Mouse (Mus musculus) limb, embryonic 15.5 days (tissue): ENCODE results near the gene Cdc25b. TPM values are rescaled to one million over a fixed set of nuclear protein-coding genes. Genes with fewer than 3 reads are reported as not detected.

Experiments
- ATAC-seq: fragments of 200-750 bp; cut with Nextera tagmentation; 2 replicates; pipeline ENCODE4 v1.8.0; 2017; ENCODE audit warnings: low read depth, moderate TSS enrichment; ENCODE audit not compliant: insufficient number of reproducible peaks, low FRiP score, low TSS enrichment
- H3K27ac ChIP-seq: fragments of 300-500 bp; sonication (generic); 2 replicates; pipeline ENCODE4 v1.5.1; 2015; ENCODE audit warnings: moderate library complexity, mild to moderate bottlenecking, inconsistent platforms
- H3K27me3 ChIP-seq: fragments of 300-500 bp; sonication (generic); 2 replicates; pipeline ENCODE4 v1.6.1; 2015; ENCODE audit warnings: inconsistent platforms
- H3K36me3 ChIP-seq: fragments of 300-500 bp; sonication (generic); 2 replicates; pipeline ENCODE4 v1.6.1; 2015; ENCODE audit warnings: inconsistent platforms
- H3K4me1 ChIP-seq: fragments of 300-500 bp; sonication (generic); 2 replicates; pipeline ENCODE4 v1.6.1; 2015; ENCODE audit warnings: inconsistent platforms
- H3K4me2 ChIP-seq: fragments of 300-500 bp; sonication (generic); 2 replicates; pipeline ENCODE4 v1.6.1; 2015; ENCODE audit warnings: mild to moderate bottlenecking, inconsistent platforms
- H3K4me3 ChIP-seq: fragments of 300-500 bp; sonication (generic); 2 replicates; pipeline ENCODE4 v1.5.1; 2015; ENCODE audit warnings: mild to moderate bottlenecking, inconsistent platforms
- H3K9ac ChIP-seq: fragments of 300-500 bp; sonication (generic); 2 replicates; pipeline ENCODE4 v1.6.1; 2015; ENCODE audit warnings: inconsistent platforms
- H3K9me3 ChIP-seq: fragments of 300-500 bp; sonication (generic); 2 replicates; pipeline ENCODE4 v1.6.1; 2016; ENCODE audit warnings: inconsistent platforms
- WGBS: fragments of 180-500 bp; shearing (Covaris S2); methylation state at CpG from one replicate; pipeline ENCODE4 v1.1.7; 2015; 5-methylcytosine and 5-hydroxymethylcytosine counted together
- polyA plus RNA-seq: library from polyadenylated mRNA; unstranded; fragments of >200 nt; fragmentation: Nextera tagmentation; extraction: Ambion mirVana; gene quantifications from 2 replicates; pipeline ENCODE4 v1.2.1, GENCODE M21; 2015

Gene Cdc25b
- polyA plus RNA-seq, 1 experiment from 2014 or later: 51.3 TPM

DNA sequence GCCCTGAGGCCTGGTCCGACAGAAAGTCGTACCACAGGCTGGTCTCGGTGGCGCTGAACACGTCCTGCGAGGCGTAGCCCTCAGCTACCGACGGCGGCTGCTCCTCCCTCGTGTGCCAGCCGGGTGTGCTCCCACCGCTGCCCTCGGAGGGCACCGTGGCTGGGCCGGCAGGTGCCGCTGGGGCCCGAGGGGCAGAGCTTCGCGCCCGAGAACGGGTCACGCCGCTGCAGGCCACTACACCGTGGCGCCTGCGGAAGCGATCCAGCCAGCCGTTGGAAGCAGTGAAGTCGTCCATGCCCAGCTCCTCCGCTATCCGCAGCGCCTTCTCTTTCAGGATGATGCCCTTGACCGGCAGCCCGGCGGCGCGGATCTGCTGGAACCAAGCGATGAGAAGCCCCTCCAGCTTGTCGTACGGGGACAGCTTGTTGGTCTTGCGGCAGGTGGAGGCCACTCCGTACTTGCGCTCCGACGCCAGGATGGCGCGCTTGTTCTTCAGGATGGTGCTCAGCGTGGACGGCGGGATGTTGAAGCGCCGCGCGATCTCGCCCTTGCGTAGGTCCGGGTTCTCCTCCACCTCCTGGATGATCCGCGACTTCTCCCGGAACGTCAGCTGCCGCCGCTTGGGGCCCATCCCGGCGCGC lies 7.4 kb upstream of the Cdc25b start:
- peaks cover 14% of the 10 kb centered on the region for H3K36me3 ChIP-seq
- H3K4me2 ChIP-seq: peak overlapping the region; percentile 92
- no peaks in the 10 kb centered on the region for H3K9me3 ChIP-seq
- peak overlapping the region; percentile 70 for H3K4me3 ChIP-seq
- H3K27ac ChIP-seq: peak overlapping the region; percentile 93
- H3K27me3 ChIP-seq: no peaks in the 10 kb centered on the region
- under 1% methylated on average over 65 of the region's 67 CpGs for WGBS
- H3K9ac ChIP-seq: peak overlapping the region; percentile 98
- ATAC-seq: peak; percentile 56
- peaks cover 48% of the 10 kb centered on the region for H3K4me1 ChIP-seq

DNA sequence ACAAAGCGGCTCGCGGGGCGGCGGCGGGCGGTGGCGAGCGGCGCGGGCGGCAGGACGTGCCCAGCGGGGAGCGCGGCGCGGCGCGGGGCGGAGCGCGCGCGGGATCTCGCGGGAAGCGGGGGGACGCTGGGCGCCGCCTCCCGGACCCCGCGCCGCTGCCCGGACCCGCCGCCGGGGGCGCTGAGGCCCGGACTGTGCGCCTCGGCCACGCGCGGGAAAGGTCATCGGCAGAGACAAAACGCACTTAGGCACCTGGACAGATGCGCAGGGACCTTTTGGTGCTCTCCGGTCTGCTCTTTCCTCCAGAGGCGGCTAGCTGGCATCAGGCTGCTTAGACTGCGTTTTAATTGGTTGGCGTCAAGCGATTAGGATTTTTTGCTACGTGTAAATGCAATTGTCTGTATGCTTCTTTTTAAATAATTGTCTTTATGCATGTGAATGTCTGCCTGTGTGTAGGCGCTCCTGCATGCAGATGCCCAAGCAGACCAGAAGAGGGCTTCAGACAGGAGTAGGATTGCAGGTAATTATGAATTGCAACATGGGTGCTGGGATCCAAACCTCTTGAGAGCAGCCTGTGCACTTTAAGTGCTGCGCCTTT lies 6.7 kb upstream of the Cdc25b start, which contains the start of gene Cenpb:
Gene Cenpb (minus strand): TSS at position 78 of the 598 bp plus-strand sequence.
- H3K27me3 ChIP-seq: no peaks in the 10 kb centered on the region
- H3K9ac ChIP-seq: peak within 1 kb of the TSS; percentile 98
- peak; percentile 81 for ATAC-seq
- no peaks in the 10 kb centered on the region for H3K9me3 ChIP-seq
- peaks cover 14% of the 10 kb centered on the region for H3K36me3 ChIP-seq
- peak within 1 kb of the TSS; percentile 70 for H3K4me3 ChIP-seq
- peaks cover 43% of the 10 kb centered on the region for H3K4me1 ChIP-seq
- WGBS: 3% methylated on average over 52 of the region's 57 CpGs
- H3K4me2 ChIP-seq: peak within 1 kb of the TSS; percentile 92
- peak within 1 kb of the TSS; percentile 93 for H3K27ac ChIP-seq

DNA sequence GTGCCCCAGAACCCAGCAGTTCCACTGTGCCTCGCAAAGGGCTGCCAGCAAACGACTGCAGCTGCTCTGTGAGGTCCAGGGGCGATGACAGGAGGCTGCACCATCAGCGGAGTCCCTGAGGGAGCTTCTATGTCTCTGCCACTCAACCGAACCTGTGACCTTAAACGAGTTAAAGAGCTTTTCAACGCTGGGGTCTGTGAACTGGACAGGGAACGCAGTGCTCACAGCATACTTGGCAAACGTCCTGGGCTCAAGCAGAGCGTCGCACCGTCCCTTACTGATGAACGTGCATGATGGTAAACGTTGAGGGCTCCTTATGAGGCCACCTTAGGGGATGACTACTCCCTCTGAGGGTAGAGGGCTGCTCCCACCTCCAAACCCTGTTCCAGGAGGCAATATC lies 406 bp upstream of the Cdc25b start:
- Histone ChIP-seq H3K4me1 (peaks cover 40% of the 10 kb centered on the region), H3K4me2 (peak overlapping the region; percentile 92), H3K27ac (peak overlapping the region; percentile 77), H3K4me3 (peak overlapping the region; percentile 68), H3K36me3 (peaks cover 2% of the 10 kb centered on the region; the same call in 1 of the 2 replicates), H3K9me3 (no peaks in the 10 kb centered on the region), H3K9ac (peak overlapping the region; percentile 62), H3K27me3 (no peaks in the 10 kb centered on the region)
- ATAC-seq: no peak
- WGBS: 2% methylated on average over 14 of the region's 14 CpGs

DNA sequence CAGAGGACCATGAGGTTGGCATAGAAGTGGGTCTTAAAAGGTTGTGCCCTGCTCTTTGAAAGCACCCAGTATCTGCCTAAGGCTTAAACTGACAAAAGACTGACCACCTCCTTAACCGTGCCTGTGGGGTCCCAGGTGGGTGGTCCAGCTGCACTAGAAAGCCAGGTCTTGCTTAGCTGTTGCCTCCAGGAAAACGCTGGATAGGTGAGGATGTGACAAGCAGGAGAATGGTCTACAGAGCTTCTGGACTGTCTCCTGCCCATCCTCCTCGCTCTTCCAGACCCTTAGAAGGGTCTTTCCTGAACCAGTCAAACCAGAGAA lies 813 bp downstream of the Cdc25b start:
- Histone ChIP-seq H3K4me2 (peak overlapping the region; percentile 92), H3K9me3 (no peaks in the 10 kb centered on the region), H3K36me3 (peaks cover 11% of the 10 kb centered on the region; the same call in 1 of the 2 replicates), H3K27me3 (no peaks in the 10 kb centered on the region), H3K4me3 (peak overlapping the region; percentile 68), H3K9ac (peak overlapping the region; percentile 62), H3K27ac (peak overlapping the region; percentile 77; the same call in 1 of the 2 replicates), H3K4me1 (peaks cover 40% of the 10 kb centered on the region)
- ATAC-seq: no peak
- WGBS: 30% methylated on average over 3 of the region's 3 CpGs

DNA sequence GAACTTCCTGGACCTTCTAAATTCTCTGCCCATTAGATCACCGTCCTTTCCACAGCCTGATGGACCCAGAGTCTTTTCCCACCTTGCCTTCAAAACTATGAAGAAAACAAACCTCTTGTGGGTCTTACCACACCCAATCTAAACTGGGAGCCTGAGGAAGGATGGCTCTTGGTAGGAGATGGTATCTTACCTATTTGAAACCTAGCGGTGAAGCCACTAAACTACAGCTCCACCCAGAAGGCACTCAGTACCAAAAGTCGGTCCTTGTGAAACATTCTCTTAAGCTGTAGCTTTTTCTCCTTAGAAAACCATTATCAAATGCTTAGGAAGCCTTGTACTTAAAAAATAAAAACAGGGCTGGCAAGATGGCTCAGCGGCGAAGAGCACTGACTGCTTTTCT lies 1.6 kb downstream of the Cdc25b start:
- peak overlapping the region; percentile 68; the same call in 1 of the 2 replicates for H3K4me3 ChIP-seq
- peaks cover 40% of the 10 kb centered on the region for H3K4me1 ChIP-seq
- ATAC-seq: no peak
- H3K9me3 ChIP-seq: no peaks in the 10 kb centered on the region
- no peak overlapping the region for H3K27ac ChIP-seq
- no peak overlapping the region; the same call in 1 of the 2 replicates for H3K4me2 ChIP-seq
- H3K36me3 ChIP-seq: peaks cover 18% of the 10 kb centered on the region
- no peaks in the 10 kb centered on the region for H3K27me3 ChIP-seq
- 89% methylated on average over 5 of the region's 5 CpGs for WGBS
- H3K9ac ChIP-seq: no peak overlapping the region

DNA sequence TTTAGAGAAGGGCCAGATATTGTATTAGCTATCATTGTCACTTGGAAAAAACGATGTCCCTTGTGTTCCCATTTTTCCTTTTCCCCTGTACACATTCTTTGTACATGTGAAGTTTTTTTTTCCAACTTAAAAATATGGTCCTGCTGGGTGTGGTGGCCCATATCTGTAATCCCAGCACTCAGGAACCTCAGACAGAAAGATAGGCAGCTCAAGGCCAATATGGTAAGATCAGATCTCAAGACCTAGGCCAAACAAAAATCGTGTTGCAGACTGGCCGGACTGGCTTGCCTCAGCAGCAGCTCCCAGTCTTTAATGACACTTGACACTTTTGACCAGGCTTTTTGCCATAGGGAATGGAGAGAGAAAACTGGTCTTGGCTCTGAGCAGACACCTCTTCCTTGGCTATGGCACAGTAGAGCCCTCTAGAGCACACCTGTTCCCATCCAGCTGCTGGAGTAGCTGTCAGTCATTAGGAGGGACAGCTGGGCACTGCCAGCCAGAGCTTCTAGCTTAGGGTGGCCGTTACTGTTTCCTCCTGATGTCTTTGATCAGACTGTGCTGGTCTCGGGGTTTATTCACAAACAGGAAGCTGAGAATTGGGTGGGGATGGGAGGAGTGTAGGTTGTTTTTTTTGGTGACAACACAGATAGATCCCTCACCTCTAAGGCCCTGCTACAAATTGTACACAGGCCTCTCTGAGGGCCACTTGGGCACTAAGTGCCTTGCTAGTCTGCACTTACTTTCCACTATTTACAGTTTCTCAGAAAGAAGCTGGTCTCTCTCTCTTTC lies 3.0 kb downstream of the Cdc25b start:
- H3K4me3 ChIP-seq: no peak overlapping the region
- WGBS: 45% methylated on average over 5 of the region's 5 CpGs
- H3K36me3 ChIP-seq: peaks cover 32% of the 10 kb centered on the region
- H3K4me2 ChIP-seq: no peak overlapping the region
- no peak for ATAC-seq
- H3K4me1 ChIP-seq: peaks cover 40% of the 10 kb centered on the region
- H3K9me3 ChIP-seq: no peaks in the 10 kb centered on the region
- no peaks in the 10 kb centered on the region for H3K27me3 ChIP-seq
- H3K9ac ChIP-seq: no peak overlapping the region
- peak overlapping the region; percentile 35; the same call in 1 of the 2 replicates for H3K27ac ChIP-seq

DNA sequence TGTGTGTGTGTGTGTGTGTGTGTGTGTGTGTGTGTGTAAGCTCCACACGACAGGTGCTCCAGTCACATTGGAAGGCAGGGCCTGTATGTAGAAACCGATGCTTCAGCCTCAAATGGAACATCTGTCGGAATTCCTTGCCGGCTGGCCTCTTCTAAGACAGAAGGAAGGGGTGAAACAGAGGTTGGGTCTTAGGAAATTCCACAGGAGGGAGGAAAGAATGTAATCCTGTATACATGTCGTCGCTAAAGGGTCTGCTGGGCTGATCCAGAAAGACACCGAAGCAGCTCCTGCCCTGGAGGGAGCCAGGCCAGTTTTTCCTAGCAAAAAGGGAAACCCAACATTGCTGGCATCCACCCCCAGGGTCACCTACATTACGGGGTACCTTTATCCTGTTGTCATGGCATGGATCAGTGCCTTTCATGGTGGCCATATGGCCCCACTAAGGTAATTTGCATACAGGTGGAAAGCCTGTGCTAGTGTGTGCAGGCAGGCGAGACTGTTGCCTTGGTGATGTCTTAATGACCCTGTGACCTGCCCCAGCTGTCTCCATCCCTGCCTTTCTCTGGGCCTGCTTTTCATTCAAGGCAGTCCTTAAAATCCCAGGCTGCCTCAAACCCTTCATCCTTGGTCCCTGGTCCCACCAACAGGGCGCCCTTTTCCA lies 3.7 kb downstream of the Cdc25b start:
- no peak overlapping the region for H3K4me2 ChIP-seq
- 32% methylated on average over 10 of the region's 10 CpGs for WGBS
- H3K9me3 ChIP-seq: no peaks in the 10 kb centered on the region
- H3K27ac ChIP-seq: peak overlapping the region; percentile 24; the same call in 1 of the 2 replicates
- peaks cover 39% of the 10 kb centered on the region for H3K36me3 ChIP-seq
- peaks cover 40% of the 10 kb centered on the region for H3K4me1 ChIP-seq
- no peaks in the 10 kb centered on the region for H3K27me3 ChIP-seq
- no peak for ATAC-seq
- H3K9ac ChIP-seq: no peak overlapping the region
- no peak overlapping the region for H3K4me3 ChIP-seq

DNA sequence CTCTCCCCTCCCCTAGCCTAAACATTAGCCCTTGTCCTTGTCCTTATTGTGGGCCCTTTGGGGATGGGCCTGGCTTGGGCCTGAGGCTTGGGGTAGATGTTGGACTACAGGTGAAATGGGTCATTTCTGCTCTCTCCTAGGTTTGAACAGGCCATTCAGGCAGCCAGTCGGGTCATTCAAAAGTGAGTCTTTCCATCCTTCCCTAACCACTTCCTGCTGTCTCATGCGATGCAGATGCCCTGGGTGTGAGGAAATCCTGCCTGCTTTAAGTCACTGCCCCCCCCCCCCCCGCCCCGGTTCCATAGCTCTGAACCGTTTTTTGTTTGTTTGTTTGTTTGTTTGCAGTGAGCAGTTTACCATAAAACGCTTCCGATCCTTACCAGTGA lies 4.2 kb downstream of the Cdc25b start:
- no peaks in the 10 kb centered on the region for H3K9me3 ChIP-seq
- WGBS: 73% methylated on average over 7 of the region's 7 CpGs
- no peak overlapping the region for H3K9ac ChIP-seq
- H3K4me2 ChIP-seq: no peak overlapping the region
- peaks cover 36% of the 10 kb centered on the region for H3K4me1 ChIP-seq
- H3K27ac ChIP-seq: no peak overlapping the region
- H3K27me3 ChIP-seq: no peaks in the 10 kb centered on the region
- ATAC-seq: no peak
- H3K4me3 ChIP-seq: no peak overlapping the region
- peaks cover 42% of the 10 kb centered on the region for H3K36me3 ChIP-seq

DNA sequence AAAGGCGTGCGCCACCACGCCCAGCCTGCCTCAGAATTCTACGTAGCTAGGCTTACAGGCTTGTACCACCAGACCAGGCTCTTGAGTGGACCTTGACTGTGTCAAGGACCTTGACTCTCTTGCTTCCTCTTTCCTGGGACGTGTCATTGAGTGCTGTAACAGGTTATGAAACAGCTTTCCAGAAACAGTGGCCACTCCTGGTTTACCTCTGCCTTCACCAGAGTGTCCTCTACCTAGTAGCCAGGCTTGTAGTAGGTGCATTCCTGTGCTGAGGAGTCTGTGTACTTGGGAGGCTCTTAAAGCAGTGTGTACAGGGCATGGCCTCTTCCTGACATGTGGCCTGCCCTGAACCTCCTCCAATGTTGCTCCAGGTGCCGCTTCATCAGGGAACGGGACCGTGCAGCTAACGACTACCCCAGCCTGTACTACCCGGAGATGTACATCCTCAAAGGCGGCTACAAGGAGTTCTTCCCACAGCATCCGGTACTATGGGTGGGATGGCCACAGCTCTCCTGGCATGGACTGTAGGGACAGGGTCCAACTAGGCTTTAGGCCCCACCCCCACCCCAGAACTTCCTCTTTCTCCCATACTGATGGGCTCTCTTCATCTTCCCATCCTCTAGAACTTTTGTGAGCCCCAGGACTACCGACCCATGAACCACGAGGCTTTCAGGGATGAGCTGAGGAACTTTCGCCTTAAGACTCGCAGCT lies 10.0 kb downstream of the Cdc25b start:
- Histone ChIP-seq H3K4me3 (no peak overlapping the region), H3K9me3 (no peaks in the 10 kb centered on the region), H3K36me3 (peaks cover 67% of the 10 kb centered on the region), H3K4me2 (no peak overlapping the region), H3K4me1 (no peaks in the 10 kb centered on the region), H3K9ac (no peak overlapping the region), H3K27me3 (no peaks in the 10 kb centered on the region), H3K27ac (no peak overlapping the region)
- ATAC-seq: no peak
- WGBS: 92% methylated on average over 16 of the region's 16 CpGs

DNA sequence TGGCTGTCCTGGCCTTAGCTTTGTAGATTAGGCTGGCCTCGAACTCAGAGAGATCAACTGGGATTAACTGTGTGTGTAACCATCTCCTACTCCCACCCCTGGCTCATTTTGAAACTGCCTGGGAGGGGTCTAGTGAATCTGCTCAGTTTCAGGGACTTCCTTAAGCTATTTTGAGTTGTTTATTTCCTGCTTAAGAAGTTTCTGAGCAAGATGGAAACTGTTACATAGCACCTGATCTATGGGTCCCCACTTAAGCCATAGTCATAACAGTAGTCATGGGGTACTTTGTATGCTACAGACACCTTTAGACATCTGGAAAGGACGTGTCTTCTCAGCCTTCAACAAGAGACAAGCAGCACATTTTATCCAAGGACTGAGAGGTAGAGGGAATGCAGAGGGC lies 14.0 kb downstream of the Cdc25b start:
- Histone ChIP-seq H3K4me2 (no peak overlapping the region), H3K9ac (no peak overlapping the region), H3K27me3 (no peaks in the 10 kb centered on the region), H3K27ac (no peak overlapping the region), H3K4me3 (no peak overlapping the region), H3K4me1 (peaks cover 19% of the 10 kb centered on the region), H3K9me3 (no peaks in the 10 kb centered on the region), H3K36me3 (peaks cover 32% of the 10 kb centered on the region)
- no peak for ATAC-seq
- 79% methylated on average over 2 of the region's 2 CpGs for WGBS

DNA sequence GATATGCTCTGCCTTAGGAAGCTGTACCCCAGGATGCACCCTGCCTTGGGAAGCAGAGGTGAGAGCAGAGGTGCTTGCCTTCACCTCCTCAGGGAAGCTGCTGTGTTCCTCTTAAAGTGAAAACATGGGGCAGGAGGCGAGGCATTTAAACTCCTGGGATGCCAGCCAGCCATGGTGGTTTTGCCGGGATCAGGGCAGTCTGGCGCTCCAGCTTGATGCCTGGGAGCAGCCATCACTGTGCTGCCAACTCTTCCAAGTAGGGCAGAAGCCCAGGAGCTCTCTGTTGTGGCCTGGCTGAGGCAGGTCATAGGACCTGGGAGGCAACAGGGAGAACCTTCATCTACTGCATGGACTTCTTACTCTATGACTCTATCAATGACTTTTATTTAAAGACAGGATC lies 14.5 kb downstream of the Cdc25b start:
- Histone ChIP-seq H3K36me3 (peaks cover 31% of the 10 kb centered on the region), H3K27ac (no peak overlapping the region), H3K9me3 (no peaks in the 10 kb centered on the region), H3K4me3 (no peak overlapping the region), H3K4me1 (peaks cover 19% of the 10 kb centered on the region), H3K27me3 (no peaks in the 10 kb centered on the region), H3K4me2 (no peak overlapping the region), H3K9ac (no peak overlapping the region)
- 86% methylated on average over 3 of the region's 3 CpGs for WGBS
- no peak for ATAC-seq
